In the genomic region with DNA sequence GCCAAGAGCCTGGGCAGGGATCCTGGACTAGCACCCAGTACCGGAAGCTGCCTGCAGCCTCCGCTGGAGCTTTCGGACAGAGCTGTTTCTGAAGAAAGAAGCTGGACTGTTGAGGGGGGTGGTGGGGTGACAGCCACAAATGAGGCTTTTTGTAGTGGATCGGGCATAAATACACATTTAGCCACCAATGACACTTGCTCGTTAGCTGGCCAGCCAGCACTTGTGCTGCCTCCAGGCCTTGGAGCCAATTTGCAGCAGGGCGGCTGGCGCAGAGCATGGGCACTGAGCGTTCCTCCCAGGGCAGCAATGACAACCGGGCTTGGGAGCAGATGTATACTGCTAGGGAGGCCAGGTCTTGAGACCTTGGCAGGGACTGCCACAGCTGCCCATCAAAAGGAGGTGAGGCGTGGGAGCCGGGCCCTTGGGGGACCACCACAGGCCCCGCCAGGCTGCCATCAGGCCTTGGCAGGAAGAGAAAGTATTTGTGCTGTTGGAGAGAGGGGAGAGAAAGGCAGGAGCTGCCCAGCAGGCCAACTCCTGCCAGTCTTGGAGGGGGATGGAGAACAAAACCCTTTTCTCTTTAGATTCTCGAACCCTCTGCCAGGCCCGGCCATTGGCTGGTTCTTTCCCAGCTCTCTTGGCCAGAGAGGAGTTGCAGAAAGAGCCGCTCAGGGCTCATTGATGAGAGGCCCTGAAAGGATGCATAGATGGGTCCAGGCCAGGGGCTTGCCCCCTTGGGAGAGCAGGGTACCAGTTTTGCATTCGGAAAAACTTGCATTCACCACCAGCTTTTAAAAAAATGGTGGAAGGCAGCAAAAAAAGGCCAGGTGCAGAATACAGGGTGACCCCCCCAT, we compare ENCODE assay signal across 7 mouse cellular contexts. TPM values are rescaled to one million over a fixed set of nuclear protein-coding genes. Genes with fewer than 3 reads are reported as not detected.
DNase-seq lines count a peak whose midpoint lies in the region; ATAC-seq and TF ChIP-seq lines count a peak whose summit lies in the region.

No protein-coding gene starts in this region.

- no peak overlapping the region for H3K9ac ChIP-seq in forebrain, embryonic 13.5 days

- H3K27me3 ChIP-seq in spleen, adult 2 months (ENCODE audit: control insufficient read depth, insufficient read depth, low read length) = no peaks in the 10 kb centered on the region
- no peaks in the 10 kb centered on the region for H3K27me3 ChIP-seq in forebrain, embryonic 13.5 days

- no peaks in the 10 kb centered on the region for H3K9me3 ChIP-seq in forebrain, embryonic 13.5 days (replicated peaks)

- H3K27ac ChIP-seq in spleen, adult 2 months (ENCODE audit: insufficient read depth, low read length) = peak overlapping the region; percentile 32; the same call in 1 of the 2 replicates
- peak overlapping the region; percentile 60 for H3K27ac ChIP-seq in forebrain, embryonic 13.5 days

- H3K4me2 ChIP-seq in forebrain, embryonic 13.5 days = no peak overlapping the region; the same call in 1 of the 2 replicates

- no peak overlapping the region for H3K4me3 ChIP-seq in spleen, adult 2 months (ENCODE audit: extremely low read depth, insufficient read depth, insufficient read length)
- no peak overlapping the region for H3K4me3 ChIP-seq in forebrain, embryonic 13.5 days

- no peak for TF ChIP-seq POLR2A in spleen, adult 2 months (IDR thresholded peaks at IDR 0.05; ENCODE audit: low read depth, low read length)

- WGBS in spleen, adult 2 months = 88% methylated on average over 16 of the region's 16 CpGs
- WGBS in forebrain, embryonic 13.5 days = 40% methylated on average over 16 of the region's 16 CpGs

- TF ChIP-seq CTCF in spleen, adult 2 months (IDR thresholded peaks at IDR 0.05; ENCODE audit: extremely low read depth, insufficient read depth, insufficient read length, insufficient replicate concordance) = no peak

- no peaks in the 10 kb centered on the region for H3K36me3 ChIP-seq in spleen, adult 2 months (ENCODE audit: control insufficient read depth, insufficient read depth, low read length)
- H3K36me3 ChIP-seq in forebrain, embryonic 13.5 days (ENCODE audit: poor library complexity, severe bottlenecking) = no peaks in the 10 kb centered on the region

- DNase-seq in spleen, adult 2 months (ENCODE audit: low read depth in 1 of 2, low spot score in 2 of 2) = no peak
- DNase-seq in spleen, postnatal 36 days (ENCODE audit: low spot score in 2 of 2) = no peak
- DNase-seq in layer of hippocampus, postnatal 14 days (ENCODE audit: low spot score in 2 of 2) = peak; percentile 86 to 87
- peak; percentile 53 to 68 for DNase-seq in right cerebral cortex, adult 2 months (ENCODE audit: low spot score in 2 of 2)
- DNase-seq in kidney, adult 9 months = no peak
- no peak for DNase-seq in embryo, embryonic 10 days (ENCODE audit: low spot score)

- H3K4me1 ChIP-seq in spleen, adult 2 months (ENCODE audit: control insufficient read depth, insufficient read depth, insufficient read length) = no peaks in the 10 kb centered on the region
- H3K4me1 ChIP-seq in forebrain, embryonic 13.5 days = peaks cover 27% of the 10 kb centered on the region

- peak; percentile 96 for ATAC-seq in forebrain, embryonic 13.5 days

RNA-seq across cellular contexts. Expression of a gene that starts 45.9 kb away (rescaled TPM):
- 799 and 1,110 TPM in 2 replicates for polyA plus RNA-seq in spleen, adult 2 months (2012; rRNA removed)
- polyA plus RNA-seq in forebrain, embryonic 13.5 days (2015; fragmentation: Nextera tagmentation; extraction: Ambion mirVana) = 80.3 and 85.9 TPM in 2 replicates
- total RNA-seq in layer of hippocampus, postnatal 14 days (2021) = 100 to 1,000 TPM; 136 to 141 TPM

Comparison
In these comparisons a context has a peak if more than half of its experiments do, and no peak if none do; other contexts are left out.
1. DNase-seq: peak in layer of hippocampus, postnatal 14 days (2 of 2) and right cerebral cortex, adult 2 months (2 of 2); none in spleen, adult 2 months (0 of 2), spleen, postnatal 36 days (0 of 2), kidney, adult 9 months (single experiment) and embryo, embryonic 10 days (single experiment).